Mouse (Mus musculus): ENCODE data around the gene Ifi206.

Ifi206 gene

GRCm38 (mm10) chr1:173418936-173419621, 71.8 kb downstream of the Ifi206 start:
- peak in 1 of 2 experiments; percentile 24 for DNase-seq (ENCODE audit: low spot score in 2 of 2)

GRCm38 (mm10) chr1:173418516-173418915, 72.3 kb downstream of the Ifi206 start:
- DNase-seq (ENCODE audit: low spot score in 2 of 2) = no peak

All from natural killer cell, adult 2 months (primary cell).